Mouse (Mus musculus): Measurements from ENCODE around the gene Tmem234.

Gene Tmem234

GRCm38 (mm10) chr4:129622120-129622802 lies 21.8 kb downstream of the Tmem234 start:
- no peak for DNase-seq (ENCODE audit: low spot score in 2 of 2)

GRCm38 (mm10) chr4:129622803-129623535 lies 22.5 kb downstream of the Tmem234 start:
- no peak for DNase-seq (ENCODE audit: low spot score in 2 of 2)

GRCm38 (mm10) chr4:129623681-129624091 lies 23.2 kb downstream of the Tmem234 start, which contains the start of gene Ccdc28b:
Ccdc28b (minus strand) TSS chr4:129623947.
- peak; percentile 34 to 51 for DNase-seq (ENCODE audit: low spot score in 2 of 2)

- DNase-seq (ENCODE audit: low spot score in 2 of 2) = peak; percentile 66 to 84
These were observed 24.0 kb downstream of the Tmem234 start for GRCm38 (mm10) chr4:129624281-129625028.

GRCm38 (mm10) chr4:129625029-129625370 lies 24.5 kb downstream of the Tmem234 start:
- DNase-seq (ENCODE audit: low spot score in 2 of 2) = no peak

GRCm38 (mm10) chr4:129625496-129625895 lies 25.0 kb downstream of the Tmem234 start:
- DNase-seq (ENCODE audit: low spot score in 2 of 2) = no peak

- no peak for DNase-seq (ENCODE audit: low spot score in 2 of 2)
These were observed 25.6 kb downstream of the Tmem234 start for GRCm38 (mm10) chr4:129626035-129626434.

- DNase-seq (ENCODE audit: low spot score in 2 of 2) = no peak
These were observed 30.5 kb downstream of the Tmem234 start for GRCm38 (mm10) chr4:129630944-129631343.

- DNase-seq (ENCODE audit: low spot score in 2 of 2) = no peak
These were observed 31.4 kb downstream of the Tmem234 start for GRCm38 (mm10) chr4:129631867-129632266.

GRCm38 (mm10) chr4:129633852-129634251 lies 33.4 kb downstream of the Tmem234 start:
- DNase-seq (ENCODE audit: low spot score in 2 of 2) = no peak

- no peak for DNase-seq (ENCODE audit: low spot score in 2 of 2)
These were observed 38.8 kb downstream of the Tmem234 start for GRCm38 (mm10) chr4:129639221-129639620.

- peak in 1 of 2 experiments; percentile 32 for DNase-seq (ENCODE audit: low spot score in 2 of 2)
These were observed 39.7 kb downstream of the Tmem234 start for GRCm38 (mm10) chr4:129640101-129640637.

- peak; percentile 92 to 96 for DNase-seq (ENCODE audit: low spot score in 2 of 2)
These were observed 40.4 kb downstream of the Tmem234 start, which contains the start of gene Txlna for GRCm38 (mm10) chr4:129640638-129641467. Txlna (minus strand) TSS chr4:129641065.

- DNase-seq (ENCODE audit: low spot score in 2 of 2) = no peak
These were observed 41.3 kb downstream of the Tmem234 start for GRCm38 (mm10) chr4:129641756-129642155.

- no peak for DNase-seq (ENCODE audit: low spot score in 2 of 2)
These were observed 44.7 kb downstream of the Tmem234 start for GRCm38 (mm10) chr4:129645204-129645603.

- no peak for DNase-seq (ENCODE audit: low spot score in 2 of 2)
These were observed 48.2 kb downstream of the Tmem234 start for GRCm38 (mm10) chr4:129648656-129649055.

GRCm38 (mm10) chr4:129650359-129650758 lies 49.9 kb downstream of the Tmem234 start:
- DNase-seq (ENCODE audit: low spot score in 2 of 2) = no peak

GRCm38 (mm10) chr4:129654770-129655169 lies 54.3 kb downstream of the Tmem234 start:
- no peak for DNase-seq (ENCODE audit: low spot score in 2 of 2)

- no peak for DNase-seq (ENCODE audit: low spot score in 2 of 2)
These were observed 61.1 kb downstream of the Tmem234 start for GRCm38 (mm10) chr4:129661584-129661983.

GRCm38 (mm10) chr4:129662255-129662813 lies 61.9 kb downstream of the Tmem234 start:
- no peak for DNase-seq (ENCODE audit: low spot score in 2 of 2)
